Mouse (Mus musculus) thymus, postnatal 25 days (tissue): ENCODE data around the gene Rfxank.

ENCODE experiments used
- DNase-seq: peaks from one replicate; pipeline ENCODE4 v3.0.0; 2022

Rfxank gene

DNA sequence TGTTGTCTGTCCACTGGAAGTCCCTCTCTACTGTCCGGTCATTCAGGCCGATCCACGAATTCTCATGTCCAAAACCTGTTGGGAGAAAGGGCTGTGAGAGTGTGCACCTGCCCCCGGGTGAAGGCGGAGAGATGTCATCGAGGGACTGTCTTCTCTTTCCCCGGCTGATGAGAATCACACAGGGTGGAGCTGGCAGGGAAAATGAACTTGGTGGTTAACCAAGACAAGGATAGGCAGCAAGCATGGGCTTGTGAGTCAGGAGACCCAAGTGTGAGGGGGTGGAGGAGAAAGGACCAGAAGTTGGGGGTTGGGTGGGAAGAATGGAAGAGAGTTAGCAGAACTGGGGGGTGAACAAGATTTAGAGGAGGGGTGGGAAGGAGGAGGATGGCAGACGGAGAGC is 38.7 kb downstream of the Rfxank start:
- no peak for DNase-seq

DNA sequence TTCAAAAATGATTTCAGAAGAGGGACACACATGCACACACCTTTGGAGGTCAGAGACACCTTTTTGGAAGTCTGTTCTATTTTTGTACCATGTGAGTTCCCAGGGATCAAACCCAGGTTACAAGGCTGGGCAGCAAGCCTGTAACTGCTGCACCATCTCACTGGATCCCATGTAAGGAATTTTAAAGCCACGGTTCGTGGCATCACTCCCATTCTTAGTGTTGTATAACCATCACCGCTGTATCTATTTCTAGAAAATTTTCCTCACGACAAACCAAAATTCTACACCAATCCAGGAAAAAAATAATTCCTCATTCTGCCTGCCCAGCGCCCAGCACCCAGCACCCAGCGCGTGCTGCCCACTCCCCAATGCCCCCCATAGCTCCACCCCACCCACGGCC is 39.7 kb downstream of the Rfxank start:
- no peak for DNase-seq

DNA sequence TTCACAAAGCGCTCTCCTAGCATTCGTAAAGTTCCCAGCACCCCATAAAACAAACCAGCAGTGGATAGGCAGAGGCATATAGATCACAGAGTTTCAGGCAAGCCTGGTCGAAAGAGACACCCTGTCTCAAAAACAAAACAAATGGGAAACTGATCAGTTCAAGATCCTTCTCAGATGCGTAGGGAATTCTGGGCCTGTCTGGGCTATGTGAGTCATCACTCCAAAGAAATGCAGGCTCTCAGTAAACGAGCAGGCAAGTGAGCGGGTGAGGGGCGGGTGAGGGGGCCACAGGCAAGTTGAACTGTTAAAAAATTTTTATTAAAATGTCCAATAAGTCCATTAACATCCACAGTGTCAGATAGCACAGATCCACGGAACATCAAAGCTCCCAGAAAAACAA is 46.2 kb downstream of the Rfxank start:
- no peak for DNase-seq

DNA sequence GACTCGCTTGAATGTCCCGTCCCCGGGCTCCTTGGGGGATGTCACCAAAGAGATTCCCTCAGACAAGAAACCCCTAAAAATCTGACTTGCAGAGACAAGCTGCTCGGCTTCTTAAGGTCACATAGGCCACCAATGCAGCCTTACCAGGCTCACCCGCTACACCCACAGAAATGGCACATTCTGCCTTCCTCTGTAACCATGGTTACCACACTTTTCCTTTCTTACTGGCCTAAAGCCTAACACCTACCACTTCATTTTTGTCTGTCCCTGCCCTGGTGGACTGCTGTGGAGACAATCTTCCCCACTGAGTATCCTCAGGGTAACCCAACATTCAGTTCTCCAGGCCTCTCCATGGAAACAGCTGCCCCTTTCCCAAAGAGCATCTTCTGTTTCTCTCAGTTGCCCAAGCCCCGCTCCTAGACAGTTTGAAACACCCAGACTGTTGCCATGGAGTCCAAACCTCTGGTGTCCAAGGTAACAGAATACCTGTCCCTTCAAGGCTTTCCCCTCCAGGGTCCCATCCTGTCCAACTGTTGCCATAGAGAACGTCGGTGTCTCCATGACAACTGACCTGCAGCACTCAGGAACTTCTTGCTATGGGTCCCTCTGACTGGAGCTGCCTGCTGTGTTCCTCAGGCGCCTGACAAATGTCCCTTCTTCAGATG is 49.5 kb downstream of the Rfxank start:
- no peak for DNase-seq

DNA sequence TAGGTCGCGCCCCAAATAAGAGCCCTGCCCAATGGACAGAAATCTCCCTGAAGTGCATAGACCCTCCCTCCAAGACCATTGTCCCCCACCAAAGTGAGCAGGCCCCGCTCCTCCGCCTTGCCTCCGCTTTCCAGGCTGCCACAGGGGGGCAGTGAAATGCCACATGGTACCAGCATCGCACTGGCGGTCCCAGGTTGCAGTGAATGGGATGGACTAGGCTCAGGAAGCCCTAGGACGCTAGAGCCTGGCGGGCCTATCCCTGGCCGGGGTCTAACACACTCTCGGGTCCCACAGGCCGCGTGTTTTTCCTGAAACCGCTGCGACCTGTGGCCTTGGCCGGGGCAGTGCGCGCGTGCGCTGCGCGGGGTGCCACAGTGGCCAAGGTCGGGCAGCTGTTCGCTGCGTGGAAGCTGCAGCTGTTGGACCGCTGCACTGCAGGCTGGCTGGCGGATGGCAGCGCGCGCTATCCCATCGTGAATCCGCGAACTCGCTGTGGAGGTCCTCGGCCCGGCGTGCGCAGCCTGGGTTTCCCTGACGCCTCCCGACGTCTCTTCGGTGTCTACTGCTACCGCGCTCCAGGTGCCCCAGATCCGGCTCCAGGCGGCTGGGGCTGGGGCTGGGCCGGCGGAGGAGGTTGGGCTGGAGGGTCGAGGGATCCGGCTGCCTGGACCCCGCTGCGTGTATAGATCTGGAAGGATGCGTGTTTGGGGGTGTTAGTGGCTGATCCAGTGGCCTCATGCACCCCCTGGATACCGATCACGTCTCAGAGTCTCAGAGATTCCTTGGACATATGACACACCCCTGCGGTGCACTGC is 50.9 kb downstream of the Rfxank start:
- DNase-seq = no peak

DNA sequence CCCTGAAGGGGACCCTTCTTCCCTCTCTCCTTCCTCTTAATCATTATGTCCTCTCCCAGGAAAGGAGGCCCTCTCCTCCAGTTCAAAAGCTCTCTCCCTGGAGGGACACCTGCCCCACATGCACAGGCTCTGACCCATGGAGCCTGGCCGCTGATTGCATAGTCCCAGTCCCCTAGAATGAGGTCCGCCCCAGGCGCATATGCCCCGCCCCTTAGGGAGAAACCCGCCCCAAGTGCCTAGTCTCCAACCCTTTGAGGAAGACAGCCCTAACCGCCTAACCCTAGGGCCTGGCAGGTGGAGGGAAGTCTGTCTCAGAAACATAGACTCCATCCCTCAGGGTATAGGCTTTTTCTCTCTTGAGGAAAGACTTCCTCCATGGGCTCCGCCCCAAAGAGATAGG is 51.7 kb downstream of the Rfxank start:
- no peak for DNase-seq

DNA sequence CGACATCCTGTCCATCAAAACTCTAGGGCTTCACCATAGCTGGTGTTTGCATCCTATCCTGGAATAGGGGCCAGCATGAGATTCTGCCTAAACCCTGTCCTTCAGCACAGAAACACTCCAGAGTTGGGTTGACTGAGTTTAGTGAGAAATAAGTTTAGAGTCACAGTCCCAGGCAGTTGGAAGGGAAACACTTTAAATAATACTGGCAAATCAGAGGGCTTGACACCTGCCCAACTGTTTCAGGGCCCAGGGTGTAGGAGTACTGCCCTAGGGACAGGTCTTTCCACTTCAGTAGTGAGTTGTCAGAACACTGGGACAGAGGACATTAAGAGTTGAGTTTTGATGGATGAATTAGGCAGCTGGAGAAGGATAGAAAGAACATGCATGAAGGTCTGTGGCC is 52.8 kb downstream of the Rfxank start:
- DNase-seq = no peak

DNA sequence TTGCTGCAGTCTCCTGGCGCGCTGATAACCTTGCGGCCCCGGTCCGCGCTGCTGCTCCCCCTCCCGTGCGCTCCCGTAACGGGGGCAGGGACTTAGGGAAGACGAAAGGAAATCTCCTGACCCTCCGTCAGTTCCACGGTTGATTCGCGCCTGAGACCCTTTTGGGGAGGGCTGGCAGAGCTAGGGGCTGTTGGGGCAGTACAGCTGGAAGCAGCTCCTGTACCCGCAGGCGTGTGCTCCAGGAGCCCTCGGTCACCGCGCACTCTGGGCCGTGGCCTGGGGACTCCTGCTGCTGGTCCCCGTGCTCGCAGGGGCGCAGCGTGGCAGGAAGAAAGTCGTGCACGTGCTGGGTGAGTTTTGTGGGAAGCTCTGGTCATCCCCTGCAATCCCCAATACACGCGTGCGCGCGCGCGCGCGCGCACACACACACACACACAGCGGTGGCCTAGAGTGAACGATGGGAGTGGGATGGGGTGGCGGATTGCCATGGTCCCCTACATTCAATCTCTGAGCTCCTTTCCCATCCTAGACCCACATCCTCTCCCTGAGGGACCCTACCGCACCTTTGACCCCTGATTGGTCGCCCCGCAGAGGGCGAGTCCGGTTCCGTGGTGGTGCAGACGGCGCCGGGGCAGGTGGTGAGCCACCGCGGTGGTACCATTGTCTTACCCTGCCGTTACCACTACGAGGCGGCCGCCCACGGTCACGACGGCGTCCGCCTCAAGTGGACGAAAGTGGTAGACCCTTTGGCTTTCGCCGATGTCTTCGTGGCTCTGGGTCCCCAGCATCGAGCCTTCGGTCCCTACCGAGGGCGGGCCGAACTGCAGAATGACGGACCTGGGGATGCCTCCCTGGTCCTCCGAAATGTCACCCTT is 54.5 kb downstream of the Rfxank start:
- DNase-seq = no peak

DNA sequence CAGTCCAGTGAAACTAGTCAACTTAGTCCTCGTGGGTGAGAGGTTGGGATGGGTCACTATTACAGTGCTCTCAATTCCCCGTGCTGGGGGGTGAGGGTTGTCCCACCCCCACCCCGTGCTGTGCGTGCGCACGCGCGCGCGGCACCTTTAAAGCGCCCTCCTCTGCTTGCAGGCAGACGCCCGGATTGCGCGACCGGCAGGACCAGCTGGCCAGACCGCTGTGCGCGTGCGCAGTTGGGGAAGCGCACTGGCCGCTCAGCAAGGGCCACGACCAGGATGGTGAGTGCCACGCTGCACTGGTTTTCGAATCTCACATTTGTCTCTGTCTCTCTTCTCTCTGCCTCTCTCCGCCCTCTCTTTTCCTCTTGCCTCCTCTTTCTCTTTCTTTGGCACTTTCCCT is 55.7 kb downstream of the Rfxank start, which contains the start of gene Hapln4:
TSS of gene Hapln4 (plus strand) at position 173 of the 400 bp plus-strand sequence.
- no peak for DNase-seq

DNA sequence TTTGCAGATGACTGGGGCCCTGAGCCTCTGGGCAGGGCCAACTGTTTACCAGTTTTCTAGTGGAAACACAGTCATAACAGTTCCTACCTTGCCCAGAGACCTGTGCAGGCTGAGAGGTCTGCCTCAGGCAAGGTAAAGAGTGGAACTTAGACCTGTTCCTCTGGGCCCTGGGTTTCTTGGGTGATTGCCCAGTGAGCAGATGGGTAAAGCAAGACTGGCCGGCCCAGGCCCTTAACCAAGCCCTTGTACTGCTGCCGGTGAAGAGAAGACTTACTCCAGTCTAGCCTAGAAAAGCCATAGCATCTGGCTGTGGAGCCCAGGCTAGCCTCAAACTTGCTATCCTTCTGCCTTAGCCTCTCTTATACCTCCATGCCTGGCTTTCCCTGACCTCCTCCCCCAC is 57.0 kb downstream of the Rfxank start:
- DNase-seq = no peak
